Mouse (Mus musculus) brain, adult 2 months (tissue): ENCODE results near the gene Akap3.
A peak's percentile ranks its signal among the peaks of the same experiment; 100 is the strongest.

Experiments
- DNase-seq: peaks from one replicate; pipeline ENCODE4 v3.0.0; 2011; ENCODE audit warnings: low read depth, low spot score

Akap3 gene

GRCm38 (mm10) chr6:126852881-126853280, at the start of gene Akap3:
Gene Akap3 (plus strand): TSS chr6:126853098.
- DNase-seq, result peak; percentile 53

GRCm38 (mm10) chr6:126806783-126807182, 46.1 kb upstream of the Akap3 start:
- DNase-seq, result no peak

GRCm38 (mm10) chr6:126808134-126808533, 44.8 kb upstream of the Akap3 start:
- peak; percentile 61 for DNase-seq

- peak; percentile 58 for DNase-seq
Observed at GRCm38 (mm10) chr6:126808561-126808960, 44.3 kb upstream of the Akap3 start.

GRCm38 (mm10) chr6:126811481-126811880, 41.4 kb upstream of the Akap3 start:
- DNase-seq, result no peak

- DNase-seq, result no peak
Observed at GRCm38 (mm10) chr6:126815206-126815750, 37.6 kb upstream of the Akap3 start.

- DNase-seq, result no peak
Observed at GRCm38 (mm10) chr6:126816338-126816737, 36.6 kb upstream of the Akap3 start.

- peak; percentile 84 for DNase-seq
Observed at GRCm38 (mm10) chr6:126823087-126823486, 29.8 kb upstream of the Akap3 start.

GRCm38 (mm10) chr6:126836628-126837027, 16.3 kb upstream of the Akap3 start:
- no peak for DNase-seq

- DNase-seq, result peak; percentile 98
Observed at GRCm38 (mm10) chr6:126848712-126849704, 3.9 kb upstream of the Akap3 start, which contains the start of gene Ndufa9. Gene Ndufa9 (minus strand): TSS chr6:126849136.

GRCm38 (mm10) chr6:126877118-126877517, 24.2 kb downstream of the Akap3 start:
- DNase-seq, result no peak

- DNase-seq, result no peak
Observed at GRCm38 (mm10) chr6:126907378-126907777, 54.5 kb downstream of the Akap3 start.

- DNase-seq, result no peak
Observed at GRCm38 (mm10) chr6:126907876-126908275, 55.0 kb downstream of the Akap3 start.

GRCm38 (mm10) chr6:126910727-126911126, 57.8 kb downstream of the Akap3 start:
- DNase-seq, result peak; percentile 16

GRCm38 (mm10) chr6:126914928-126915327, 62.0 kb downstream of the Akap3 start:
- DNase-seq, result no peak

GRCm38 (mm10) chr6:126921111-126921881, 68.4 kb downstream of the Akap3 start, which contains the start of gene Dyrk4:
Gene Dyrk4 (minus strand): TSS chr6:126921839.
- DNase-seq, result peak; percentile 20
